Comparison of ENCODE assay signal across 14 mouse cellular contexts in the genomic region with DNA sequence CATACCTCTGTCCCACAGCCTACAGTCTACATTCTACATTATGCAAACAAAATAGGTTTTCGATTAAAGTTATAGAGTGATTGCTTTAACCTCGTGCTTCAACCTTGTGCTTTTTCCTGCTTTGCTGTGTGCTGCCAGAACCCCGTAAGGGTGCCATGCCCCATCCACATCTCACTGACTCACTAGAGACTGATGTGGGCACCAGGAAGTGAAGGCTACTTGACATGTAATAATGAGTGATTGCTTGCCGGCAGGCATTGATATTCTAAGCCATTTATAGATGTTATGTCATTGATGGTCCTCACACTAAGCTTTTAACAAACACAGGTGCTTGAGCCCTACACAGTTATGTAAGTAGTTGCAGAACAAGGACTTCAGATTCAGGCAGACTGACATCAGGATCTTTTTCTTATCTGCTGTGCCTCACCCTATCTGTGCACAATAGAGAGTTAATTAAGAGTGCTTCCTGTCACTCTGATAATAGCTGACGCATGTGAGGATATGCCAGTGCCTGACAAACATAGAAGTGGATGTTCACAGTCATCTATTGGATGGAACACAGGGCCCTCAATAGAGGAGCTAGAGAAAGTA.
"Had no signal": no experiment of that assay in that cellular context is flagged by ENCODE, and none has a peak within 500 bp of the region (broad histone marks: within the 10 kb centered on the region; RNA-seq: fewer than 3 reads in every experiment).

No protein-coding gene starts in this region.

- H3K4me2 ChIP-seq: hindbrain, embryonic 15.5 days; kidney, embryonic 15.5 days; liver, embryonic 11.5 days; lung, embryonic 15.5 days; stomach, embryonic 15.5 days had no signal

- H3K4me1 ChIP-seq: hindbrain, embryonic 15.5 days; kidney, embryonic 15.5 days; limb, embryonic 10.5 days; lung, embryonic 15.5 days; stomach, embryonic 15.5 days had no signal

- ATAC-seq: liver, postnatal 0 days had no signal

- DNase-seq: kidney, adult 2 months; kidney, postnatal 25 days; liver, postnatal 0 days; right cerebral cortex, postnatal 4 days; thymus, postnatal 36 days had no signal

- H3K27me3 ChIP-seq: hindbrain, embryonic 15.5 days; kidney, embryonic 15.5 days; lung, embryonic 15.5 days; stomach, embryonic 15.5 days had no signal

- H3K4me3 ChIP-seq: hindbrain, embryonic 15.5 days; kidney, embryonic 15.5 days; left cerebral cortex, adult 2 months; limb, embryonic 10.5 days; lung, embryonic 15.5 days; midbrain, embryonic 10.5 days; stomach, embryonic 15.5 days had no signal

- H3K9ac ChIP-seq: hindbrain, embryonic 15.5 days; kidney, embryonic 15.5 days; liver, postnatal 0 days; lung, embryonic 15.5 days; stomach, embryonic 15.5 days had no signal

- H3K9me3 ChIP-seq: hindbrain, embryonic 15.5 days; kidney, embryonic 15.5 days; limb, embryonic 10.5 days; lung, embryonic 15.5 days; midbrain, embryonic 10.5 days; stomach, embryonic 15.5 days had no signal

- H3K27ac ChIP-seq: hindbrain, embryonic 15.5 days; kidney, embryonic 15.5 days; left cerebral cortex, adult 2 months; limb, embryonic 10.5 days; lung, embryonic 15.5 days; macrophage; midbrain, embryonic 10.5 days; stomach, embryonic 15.5 days had no signal
